Mouse (Mus musculus): ENCODE results near the gene Txnrd3.

DNA sequence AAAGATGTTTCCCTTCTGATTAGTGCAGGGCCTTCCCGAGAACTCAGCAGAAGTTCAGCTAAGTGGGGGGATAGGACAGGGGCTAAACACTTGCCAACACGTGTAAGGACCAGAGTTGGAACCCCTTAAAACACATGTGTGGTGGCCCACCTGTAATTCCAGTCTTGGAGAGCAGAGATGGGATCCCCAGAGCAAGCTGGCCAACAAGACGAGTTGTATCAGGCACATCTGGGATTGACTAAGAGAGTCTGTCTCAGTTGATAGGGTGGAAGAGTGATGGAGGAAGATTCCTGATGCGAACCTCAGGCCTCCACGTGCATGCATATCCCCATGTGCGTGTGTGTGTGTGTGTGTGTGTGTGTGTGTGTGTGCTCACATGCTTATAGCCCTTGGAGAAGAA is 27.6 kb downstream of the Txnrd3 start:
- no peak for TF ChIP-seq CTCF (conservative IDR thresholded peaks at IDR 0.05; ENCODE audit: low read length)
- no peak for TF ChIP-seq POU5F1 (IDR thresholded peaks at IDR 0.05; ENCODE audit: borderline replicate concordance, low read length)
- TF ChIP-seq NANOG (IDR thresholded peaks at IDR 0.05; ENCODE audit: borderline replicate concordance, low read length) = no peak
